Mouse (Mus musculus) spleen, postnatal 36 days (tissue): ENCODE results near the gene Adcyap1r1.

Experiments
- DNase-seq, 2 experiments: peaks; one replicate each; pipeline ENCODE4 v3.0.0; 2022; ENCODE audit warnings: low spot score in 2 of 2, mixed read lengths in 1 of 2

The Adcyap1r1 gene

GRCm38 (mm10) chr6:55448976-55449678 is 2.7 kb upstream of the Adcyap1r1 start:
- no peak for DNase-seq

- no peak for DNase-seq
These were observed 603 bp downstream of the Adcyap1r1 start for GRCm38 (mm10) chr6:55452381-55452780.

- no peak for DNase-seq
These were observed 1.8 kb downstream of the Adcyap1r1 start for GRCm38 (mm10) chr6:55453548-55453947.

- DNase-seq = no peak
These were observed 3.9 kb downstream of the Adcyap1r1 start for GRCm38 (mm10) chr6:55455641-55456040.

- no peak for DNase-seq
These were observed 5.9 kb downstream of the Adcyap1r1 start for GRCm38 (mm10) chr6:55457727-55458126.

- DNase-seq = no peak
These were observed 6.4 kb downstream of the Adcyap1r1 start for GRCm38 (mm10) chr6:55458156-55458555.

- no peak for DNase-seq
These were observed 8.0 kb downstream of the Adcyap1r1 start for GRCm38 (mm10) chr6:55459545-55460397.

GRCm38 (mm10) chr6:55461141-55461540 is 9.4 kb downstream of the Adcyap1r1 start:
- peak in 1 of 2 experiments; percentile 3 for DNase-seq

- no peak for DNase-seq
These were observed 9.9 kb downstream of the Adcyap1r1 start for GRCm38 (mm10) chr6:55461678-55462077.

GRCm38 (mm10) chr6:55462394-55462793 is 10.6 kb downstream of the Adcyap1r1 start:
- no peak for DNase-seq

- no peak for DNase-seq
These were observed 12.2 kb downstream of the Adcyap1r1 start for GRCm38 (mm10) chr6:55463966-55464365.

GRCm38 (mm10) chr6:55465311-55465710 is 13.5 kb downstream of the Adcyap1r1 start:
- DNase-seq = no peak

GRCm38 (mm10) chr6:55466301-55466761 is 14.6 kb downstream of the Adcyap1r1 start:
- no peak for DNase-seq

- no peak for DNase-seq
These were observed 18.9 kb downstream of the Adcyap1r1 start for GRCm38 (mm10) chr6:55470691-55471090.

- no peak for DNase-seq
These were observed 20.6 kb downstream of the Adcyap1r1 start for GRCm38 (mm10) chr6:55472381-55472780.

GRCm38 (mm10) chr6:55480988-55481387 is 29.2 kb downstream of the Adcyap1r1 start:
- DNase-seq = no peak

- DNase-seq = no peak
These were observed 30.7 kb downstream of the Adcyap1r1 start for GRCm38 (mm10) chr6:55482471-55482870.

- DNase-seq = no peak
These were observed 31.6 kb downstream of the Adcyap1r1 start for GRCm38 (mm10) chr6:55483360-55483759.

- DNase-seq = no peak
These were observed 32.4 kb downstream of the Adcyap1r1 start for GRCm38 (mm10) chr6:55484224-55484623.

- DNase-seq = no peak
These were observed 33.4 kb downstream of the Adcyap1r1 start for GRCm38 (mm10) chr6:55485216-55485615.

- DNase-seq = no peak
These were observed 35.9 kb downstream of the Adcyap1r1 start for GRCm38 (mm10) chr6:55487726-55488125.

- DNase-seq = no peak
These were observed 44.4 kb downstream of the Adcyap1r1 start for GRCm38 (mm10) chr6:55496201-55496600.

GRCm38 (mm10) chr6:55498753-55499152 is 47.0 kb downstream of the Adcyap1r1 start:
- no peak for DNase-seq
